Mouse (Mus musculus) ZHBTc4 (cell line): ENCODE measurements around the gene Sgsh.

Experiments
- DNase-seq: peaks from one replicate; pipeline ENCODE4 v3.0.0-alpha.2; 2011; ENCODE audit warnings: low read depth, low spot score

Gene Sgsh

GRCm38 (mm10) chr11:119307658-119307867 is 47.8 kb downstream of the Sgsh start, which contains the start of gene Card14:
Card14 (plus strand) TSS chr11:119307768.
- DNase-seq = no peak

GRCm38 (mm10) chr11:119306762-119307657 is 48.3 kb downstream of the Sgsh start:
- DNase-seq = no peak

GRCm38 (mm10) chr11:119304904-119305712 is 50.2 kb downstream of the Sgsh start:
- peak; percentile 88 for DNase-seq

DNA sequence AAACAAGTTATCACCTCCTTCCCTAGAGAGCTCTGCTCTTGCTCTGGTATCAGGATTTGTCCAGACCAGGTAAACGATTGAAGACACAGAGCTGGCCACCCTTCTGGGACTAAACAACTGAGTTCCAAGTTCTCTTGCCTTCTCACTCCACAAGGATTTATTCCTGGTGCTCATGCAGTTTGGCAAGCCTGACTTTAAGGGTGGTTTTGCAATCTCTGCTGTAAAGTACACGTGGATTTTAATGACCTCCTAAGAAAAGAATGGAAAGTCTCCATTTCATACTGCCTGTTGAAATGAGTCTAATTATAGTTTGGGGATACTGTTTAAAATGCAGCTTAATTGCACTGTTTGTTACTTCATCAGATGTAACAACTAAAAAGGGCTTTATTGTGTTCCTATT is 54.4 kb downstream of the Sgsh start:
- DNase-seq = no peak

GRCm38 (mm10) chr11:119300246-119300935 is 54.9 kb downstream of the Sgsh start:
- DNase-seq = no peak

DNA sequence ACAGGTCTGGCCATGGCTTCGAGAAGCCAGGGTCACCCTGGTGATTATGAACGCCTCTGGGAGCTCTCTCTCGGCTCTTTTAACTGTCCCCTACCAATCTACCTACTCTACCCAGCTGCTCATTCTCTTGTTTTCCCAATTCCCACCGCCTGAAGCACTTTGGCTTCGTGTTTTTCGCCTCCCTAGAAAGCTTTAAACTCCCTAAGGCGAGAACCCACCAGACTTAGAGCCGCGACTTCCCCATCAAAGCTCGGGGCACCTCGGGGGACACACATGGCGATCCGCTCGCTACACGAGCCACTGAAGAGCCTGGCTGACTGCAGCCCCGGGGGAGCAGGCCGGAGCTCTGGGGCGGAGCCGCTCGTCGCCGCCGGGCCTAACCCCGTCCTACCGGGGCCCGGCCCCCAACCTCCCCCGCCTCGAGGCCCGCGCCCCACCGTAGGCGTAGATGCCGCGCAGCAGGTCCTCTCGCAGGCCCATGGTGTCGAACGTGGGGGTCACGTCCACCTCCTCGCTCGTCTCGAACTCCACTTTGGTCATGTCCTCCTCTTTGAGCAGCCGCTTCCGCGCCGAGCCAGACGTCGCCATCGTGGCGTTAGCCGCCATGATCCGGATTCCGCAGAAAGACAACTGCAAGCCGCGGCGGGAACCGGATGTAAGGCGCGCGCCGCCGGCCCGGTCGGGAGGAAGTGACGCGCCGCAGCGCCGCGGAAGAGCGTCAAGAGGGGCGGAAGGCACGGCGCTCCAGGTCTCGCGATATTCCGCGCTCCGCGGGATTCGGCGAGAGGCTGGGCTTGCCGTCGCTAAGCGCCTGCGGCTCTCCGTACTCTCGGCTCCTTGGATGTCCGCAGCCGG is 55.7 kb downstream of the Sgsh start, which contains the start of gene Eif4a3:
Gene Eif4a3 (minus strand): TSS at position 699 of the 855 bp plus-strand sequence.
- DNase-seq = peak; percentile 99

- no peak for DNase-seq
Observed at GRCm38 (mm10) chr11:119298917-119299316, 56.4 kb downstream of the Sgsh start.

DNA sequence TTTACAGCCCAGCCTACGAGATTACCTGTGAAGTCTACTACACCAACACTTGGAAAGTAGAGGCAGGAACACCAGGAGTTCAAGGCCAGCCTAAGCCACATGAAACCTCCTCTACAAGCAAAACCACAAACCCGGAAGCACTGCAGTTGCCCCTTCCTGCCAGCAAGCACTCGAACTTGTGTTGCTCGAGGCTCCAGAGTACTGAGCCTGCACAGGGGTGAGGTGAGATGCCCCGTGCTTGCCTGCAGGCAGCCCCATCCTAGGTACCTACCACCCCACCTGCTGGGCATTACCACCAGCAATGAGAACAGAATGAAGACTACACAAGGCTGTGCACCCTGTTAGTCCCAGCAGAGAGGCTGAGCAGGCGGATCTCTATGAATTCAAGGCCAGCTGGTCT is 57.3 kb downstream of the Sgsh start:
- DNase-seq = peak; percentile 31
